Mouse (Mus musculus): Measurements from ENCODE around the gene Slc12a8. TPM values are rescaled to one million over a fixed set of nuclear protein-coding genes. Genes with fewer than 3 reads are reported as not detected.
A peak's percentile ranks its signal among the peaks of the same experiment; 100 is the strongest.

Gene Slc12a8
- polyA plus RNA-seq, 2 experiments: 0.06 TPM; not detected in 1

- Histone ChIP-seq H3K27ac (no peak overlapping the region), H3K4me2 (ENCODE audit: low read depth) (no peak overlapping the region; the same call in 1 of the 2 replicates), H3K27me3 (ENCODE audit: control insufficient read depth, insufficient read depth, low read length) (no peaks in the 10 kb centered on the region), H3K4me1 (replicated peaks; ENCODE audit: control insufficient read depth in 2 of 2, insufficient read depth in 2 of 2, low read length in 1 of 2) (peaks cover 0 to 1% of the 10 kb centered on the region in 2 experiments; a peak in 1 of 4 replicates), H3K4me3 (ENCODE audit: insufficient read depth in 1 of 2, low read depth in 2 of 2, low read length in 2 of 2) (no peak overlapping the region), H3K9ac (replicated peaks) (no peak overlapping the region), H3K36me3 (replicated peaks; ENCODE audit: control insufficient read depth, insufficient read depth, low read depth) (no peaks in the 10 kb centered on the region), H3K9me3 (ENCODE audit: control insufficient read depth, low read length) (no peaks in the 10 kb centered on the region)
- TF ChIP-seq EP300 (IDR thresholded peaks at IDR 0.05; ENCODE audit: low read depth) (no peak), CTCF (IDR thresholded peaks at IDR 0.05; ENCODE audit: low read depth) (no peak)
- WGBS (ENCODE audit: insufficient replicate concordance): 12% methylated on average over 3 of the region's 3 CpGs
- ATAC-seq (ENCODE audit: insufficient read depth) (no peak), DNase-seq (ENCODE audit: low read depth in 3 of 3, low spot score in 3 of 3) (no peak)
Observed at GRCm38 (mm10) chr16:33583333-33583732, 66.2 kb downstream of the Slc12a8 start.

GRCm38 (mm10) chr16:33583881-33584454 lies 66.8 kb downstream of the Slc12a8 start:
- H3K9ac ChIP-seq (replicated peaks): no peak overlapping the region
- no peaks in the 10 kb centered on the region for H3K27me3 ChIP-seq (ENCODE audit: control insufficient read depth, insufficient read depth, low read length)
- H3K4me3 ChIP-seq (ENCODE audit: insufficient read depth in 1 of 2, low read depth in 2 of 2, low read length in 2 of 2): no peak overlapping the region
- WGBS (ENCODE audit: insufficient replicate concordance): 5% methylated on average over 19 of the region's 19 CpGs
- no peaks in the 10 kb centered on the region for H3K9me3 ChIP-seq (ENCODE audit: control insufficient read depth, low read length)
- no peaks in the 10 kb centered on the region for H3K36me3 ChIP-seq (replicated peaks; ENCODE audit: control insufficient read depth, insufficient read depth, low read depth)
- DNase-seq (ENCODE audit: low read depth in 3 of 3, low spot score in 3 of 3) (no peak), ATAC-seq (ENCODE audit: insufficient read depth) (0 out of 2 replicates have a peak, but pooled peaks have one; percentile 15)
- peaks cover 0 to 1% of the 10 kb centered on the region in 2 experiments; a peak in 1 of 4 replicates for H3K4me1 ChIP-seq (replicated peaks; ENCODE audit: control insufficient read depth in 2 of 2, insufficient read depth in 2 of 2, low read length in 1 of 2)
- peak overlapping the region; percentile 8 for H3K4me2 ChIP-seq (ENCODE audit: low read depth)
- no peak overlapping the region for H3K27ac ChIP-seq
- TF ChIP-seq CTCF (IDR thresholded peaks at IDR 0.05; ENCODE audit: low read depth) (no peak), EP300 (IDR thresholded peaks at IDR 0.05; ENCODE audit: low read depth) (no peak)

GRCm38 (mm10) chr16:33584455-33585082 lies 67.4 kb downstream of the Slc12a8 start:
- H3K4me1 ChIP-seq (replicated peaks; ENCODE audit: control insufficient read depth in 2 of 2, insufficient read depth in 2 of 2, low read length in 1 of 2): peaks cover 0 to 1% of the 10 kb centered on the region in 2 experiments; a peak in 1 of 4 replicates
- no peak for DNase-seq (ENCODE audit: low read depth in 3 of 3, low spot score in 3 of 3)
- no peak overlapping the region for H3K9ac ChIP-seq (replicated peaks)

GRCm38 (mm10) chr16:33585083-33585460 lies 67.9 kb downstream of the Slc12a8 start:
- no peaks in the 10 kb centered on the region for H3K27me3 ChIP-seq (ENCODE audit: control insufficient read depth, insufficient read depth, low read length)
- H3K9ac ChIP-seq (replicated peaks): no peak overlapping the region
- peaks cover 0 to 1% of the 10 kb centered on the region in 2 experiments; a peak in 1 of 4 replicates for H3K4me1 ChIP-seq (replicated peaks; ENCODE audit: control insufficient read depth in 2 of 2, insufficient read depth in 2 of 2, low read length in 1 of 2)
- 39% methylated on average over 4 of the region's 4 CpGs for WGBS (ENCODE audit: insufficient replicate concordance)
- H3K9me3 ChIP-seq (ENCODE audit: control insufficient read depth, low read length): no peaks in the 10 kb centered on the region
- TF ChIP-seq CTCF (IDR thresholded peaks at IDR 0.05; ENCODE audit: low read depth): no peak
- TF ChIP-seq EP300 (IDR thresholded peaks at IDR 0.05; ENCODE audit: low read depth): no peak
- H3K4me2 ChIP-seq (ENCODE audit: low read depth): no peak overlapping the region
- no peak overlapping the region for H3K4me3 ChIP-seq (ENCODE audit: insufficient read depth in 1 of 2, low read depth in 2 of 2, low read length in 2 of 2)
- no peaks in the 10 kb centered on the region for H3K36me3 ChIP-seq (replicated peaks; ENCODE audit: control insufficient read depth, insufficient read depth, low read depth)
- ATAC-seq (ENCODE audit: insufficient read depth) (no peak), DNase-seq (ENCODE audit: low read depth in 3 of 3, low spot score in 3 of 3) (no peak)
- H3K27ac ChIP-seq: no peak overlapping the region

More at GRCm38 (mm10) chr16:33584455-33585082, 67.4 kb downstream of the Slc12a8 start:
- no peaks in the 10 kb centered on the region for H3K36me3 ChIP-seq (replicated peaks; ENCODE audit: control insufficient read depth, insufficient read depth, low read depth)
- H3K4me3 ChIP-seq (ENCODE audit: insufficient read depth in 1 of 2, low read depth in 2 of 2, low read length in 2 of 2): no peak overlapping the region
- ATAC-seq (ENCODE audit: insufficient read depth): no peak
- peak overlapping the region; percentile 8 for H3K4me2 ChIP-seq (ENCODE audit: low read depth)
- H3K27ac ChIP-seq: no peak overlapping the region
- 17% methylated on average over 13 of the region's 13 CpGs for WGBS (ENCODE audit: insufficient replicate concordance)
- no peak for TF ChIP-seq CTCF (IDR thresholded peaks at IDR 0.05; ENCODE audit: low read depth)
- no peaks in the 10 kb centered on the region for H3K9me3 ChIP-seq (ENCODE audit: control insufficient read depth, low read length)
- no peaks in the 10 kb centered on the region for H3K27me3 ChIP-seq (ENCODE audit: control insufficient read depth, insufficient read depth, low read length)

- no peak overlapping the region for H3K27ac ChIP-seq
- WGBS (ENCODE audit: insufficient replicate concordance): 64% methylated on average over 16 of the region's 16 CpGs
- H3K36me3 ChIP-seq (replicated peaks; ENCODE audit: control insufficient read depth, insufficient read depth, low read depth): no peaks in the 10 kb centered on the region
- H3K4me1 ChIP-seq (replicated peaks; ENCODE audit: control insufficient read depth in 2 of 2, insufficient read depth in 2 of 2, low read length in 1 of 2): peaks cover 0 to 1% of the 10 kb centered on the region in 2 experiments; a peak in 2 of 4 replicates
- ATAC-seq (ENCODE audit: insufficient read depth) (no peak), DNase-seq (ENCODE audit: low read depth in 3 of 3, low spot score in 3 of 3) (no peak)
- TF ChIP-seq CTCF (IDR thresholded peaks at IDR 0.05; ENCODE audit: low read depth) (no peak), EP300 (IDR thresholded peaks at IDR 0.05; ENCODE audit: low read depth) (no peak)
- H3K4me3 ChIP-seq (ENCODE audit: insufficient read depth in 1 of 2, low read depth in 2 of 2, low read length in 2 of 2): no peak overlapping the region
- H3K27me3 ChIP-seq (ENCODE audit: control insufficient read depth, insufficient read depth, low read length): no peaks in the 10 kb centered on the region
- no peak overlapping the region for H3K4me2 ChIP-seq (ENCODE audit: low read depth)
- H3K9ac ChIP-seq (replicated peaks): no peak overlapping the region
- no peaks in the 10 kb centered on the region for H3K9me3 ChIP-seq (ENCODE audit: control insufficient read depth, low read length)
Observed at GRCm38 (mm10) chr16:33587283-33588127, 70.4 kb downstream of the Slc12a8 start.
